Mouse (Mus musculus): ENCODE results near the gene Ick.

The Ick gene

GRCm38 (mm10) chr9:78104973-78105372 lies 4.0 kb upstream of the Ick start:
- no peak for DNase-seq (ENCODE audit: low spot score)

- DNase-seq (ENCODE audit: low spot score): no peak
These were observed 3.5 kb upstream of the Ick start for GRCm38 (mm10) chr9:78105501-78105932.

- DNase-seq (ENCODE audit: low spot score): no peak
These were observed 2.2 kb upstream of the Ick start for GRCm38 (mm10) chr9:78106821-78107220.

- DNase-seq (ENCODE audit: low spot score): no peak
These were observed 1.4 kb upstream of the Ick start for GRCm38 (mm10) chr9:78107582-78107911.

GRCm38 (mm10) chr9:78107912-78108795 lies 838 bp upstream of the Ick start:
- DNase-seq (ENCODE audit: low spot score): no peak

GRCm38 (mm10) chr9:78109656-78110055 lies 664 bp downstream of the Ick start:
- no peak for DNase-seq (ENCODE audit: low spot score)

GRCm38 (mm10) chr9:78111456-78111855 lies 2.5 kb downstream of the Ick start:
- no peak for DNase-seq (ENCODE audit: low spot score)

- DNase-seq (ENCODE audit: low spot score): peak; percentile 73
These were observed 4.0 kb downstream of the Ick start for GRCm38 (mm10) chr9:78112770-78113537.

- no peak for DNase-seq (ENCODE audit: low spot score)
These were observed 4.5 kb downstream of the Ick start for GRCm38 (mm10) chr9:78113538-78113885.

GRCm38 (mm10) chr9:78115746-78116145 lies 6.8 kb downstream of the Ick start:
- DNase-seq (ENCODE audit: low spot score): no peak

- no peak for DNase-seq (ENCODE audit: low spot score)
These were observed 8.7 kb downstream of the Ick start for GRCm38 (mm10) chr9:78117690-78118089.

- no peak for DNase-seq (ENCODE audit: low spot score)
These were observed 12.4 kb downstream of the Ick start for GRCm38 (mm10) chr9:78121358-78121757.

GRCm38 (mm10) chr9:78121985-78122384 lies 13.0 kb downstream of the Ick start:
- no peak for DNase-seq (ENCODE audit: low spot score)

- DNase-seq (ENCODE audit: low spot score): no peak
These were observed 14.1 kb downstream of the Ick start for GRCm38 (mm10) chr9:78122939-78123712.

- no peak for DNase-seq (ENCODE audit: low spot score)
These were observed 15.3 kb downstream of the Ick start for GRCm38 (mm10) chr9:78124297-78124696.

GRCm38 (mm10) chr9:78126007-78126406 lies 17.0 kb downstream of the Ick start:
- DNase-seq (ENCODE audit: low spot score): no peak

GRCm38 (mm10) chr9:78126643-78127042 lies 17.7 kb downstream of the Ick start:
- no peak for DNase-seq (ENCODE audit: low spot score)

GRCm38 (mm10) chr9:78135658-78136057 lies 26.7 kb downstream of the Ick start:
- no peak for DNase-seq (ENCODE audit: low spot score)

GRCm38 (mm10) chr9:78138044-78138676 lies 29.2 kb downstream of the Ick start:
- no peak for DNase-seq (ENCODE audit: low spot score)

- DNase-seq (ENCODE audit: low spot score): no peak
These were observed 30.5 kb downstream of the Ick start for GRCm38 (mm10) chr9:78139463-78139862.

- peak; percentile 41 for DNase-seq (ENCODE audit: low spot score)
These were observed 37.1 kb downstream of the Ick start for GRCm38 (mm10) chr9:78146099-78146498.

GRCm38 (mm10) chr9:78146627-78147026 lies 37.6 kb downstream of the Ick start:
- no peak for DNase-seq (ENCODE audit: low spot score)

Data from layer of hippocampus, adult 9-10 months (tissue).